Mouse (Mus musculus): Measurements from ENCODE around the gene Rac2. TPM values are rescaled to one million over a fixed set of nuclear protein-coding genes. Genes with fewer than 3 reads are reported as not detected.

The Rac2 gene
- polyA plus RNA-seq (2014; fragmentation: Nextera tagmentation; extraction: Ambion mirVana) = 27.9 and 29.2 TPM in 2 replicates

DNA sequence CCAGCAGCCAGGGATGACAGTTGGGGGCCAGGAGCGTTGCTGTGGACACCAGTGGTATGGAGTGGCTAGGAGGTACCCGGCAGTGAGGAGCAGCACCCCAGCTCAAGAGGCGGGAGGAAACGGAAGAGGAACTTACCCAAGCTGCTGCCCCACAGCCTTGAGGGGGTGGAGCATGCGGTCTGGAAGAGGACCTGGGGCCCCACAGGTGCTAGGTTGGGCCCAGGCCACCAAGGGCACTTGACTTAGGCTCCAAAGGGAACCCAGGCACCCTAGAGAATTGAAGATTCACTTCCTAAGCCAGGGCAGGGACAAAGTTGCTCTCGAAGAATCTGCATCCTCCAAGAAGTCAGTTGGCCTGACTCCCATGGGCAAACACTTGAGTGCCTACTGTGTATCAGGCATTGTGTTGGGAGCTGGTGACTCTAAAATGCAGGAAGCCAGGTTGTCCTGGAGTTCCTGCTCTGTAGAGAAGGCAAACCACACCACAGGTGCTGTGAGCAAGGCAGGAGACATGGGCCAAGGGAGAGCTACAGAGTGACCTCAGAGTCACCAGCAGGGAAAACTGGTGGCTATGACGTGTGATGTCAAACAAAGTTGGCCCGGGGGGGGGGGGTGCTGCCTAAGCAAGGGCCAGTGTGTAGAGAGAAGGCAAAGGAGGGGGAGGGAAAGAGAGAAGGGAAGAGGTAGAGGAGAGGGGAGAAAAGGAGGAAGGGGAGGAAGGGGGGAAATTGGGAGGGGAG is at the start of gene Rac2:
Rac2 (minus strand) TSS at position 126 of the 740 bp plus-strand sequence.
- 71% methylated on average over 7 of the region's 8 CpGs for WGBS
- DNase-seq (ENCODE audit: low spot score) = no peak
- ATAC-seq (ENCODE audit: low read depth) = no peak

DNA sequence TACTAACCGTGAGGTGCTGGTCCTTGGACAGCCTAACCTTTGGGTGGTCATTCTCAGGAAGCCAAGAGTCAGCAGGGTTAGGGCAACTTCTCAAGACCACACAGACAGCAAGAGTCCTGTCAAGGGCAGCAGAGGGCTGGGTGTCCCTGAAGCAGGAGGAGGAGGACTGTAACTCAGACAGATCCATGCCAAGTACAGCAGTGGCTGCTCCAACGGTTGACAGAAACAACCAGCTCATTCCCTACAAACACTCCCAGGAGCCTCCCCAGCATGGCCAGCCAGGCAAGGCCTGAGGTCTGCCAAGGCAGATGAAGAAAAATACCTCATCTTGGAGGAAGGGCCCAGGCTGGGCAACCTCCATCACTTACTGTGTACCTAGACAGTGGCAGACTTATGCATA is 44.4 kb upstream of the Rac2 start:
- no peak overlapping the region for H3K4me2 ChIP-seq (ENCODE audit: low read depth, low read length)
- H3K36me3 ChIP-seq (ENCODE audit: control insufficient read depth, insufficient read depth, low read length) = no peaks in the 10 kb centered on the region
- no peaks in the 10 kb centered on the region for H3K4me1 ChIP-seq (ENCODE audit: control insufficient read depth, insufficient read depth, low read length)
- H3K4me3 ChIP-seq (ENCODE audit: low read depth, low read length) = no peak overlapping the region
- H3K9me3 ChIP-seq (ENCODE audit: control insufficient read depth, low read length) = no peaks in the 10 kb centered on the region
- DNase-seq (ENCODE audit: low spot score) (no peak), ATAC-seq (ENCODE audit: low read depth) (no peak)
- H3K27ac ChIP-seq (replicated peaks; ENCODE audit: low read depth, low read length) = no peak overlapping the region
- WGBS = 84% methylated on average over 2 of the region's 2 CpGs
- no peak overlapping the region for H3K9ac ChIP-seq (ENCODE audit: low read depth, low read length)
- no peaks in the 10 kb centered on the region for H3K27me3 ChIP-seq (replicated peaks; ENCODE audit: control insufficient read depth, insufficient read depth, low read length)

More for the DNA sequence above, at the start of gene Rac2:
- Histone ChIP-seq H3K9ac (ENCODE audit: low read depth, low read length) (no peak within 1 kb of the TSS), H3K27ac (replicated peaks; ENCODE audit: low read depth, low read length) (no peak within 1 kb of the TSS), H3K4me3 (ENCODE audit: low read depth, low read length) (0 out of 2 replicates have a peak within 1 kb of the TSS, but pooled peaks have one; percentile 1), H3K9me3 (ENCODE audit: control insufficient read depth, low read length) (no peaks in the 10 kb centered on the region), H3K36me3 (ENCODE audit: control insufficient read depth, insufficient read depth, low read length) (no peaks in the 10 kb centered on the region), H3K27me3 (replicated peaks; ENCODE audit: control insufficient read depth, insufficient read depth, low read length) (no peaks in the 10 kb centered on the region), H3K4me1 (ENCODE audit: control insufficient read depth, insufficient read depth, low read length) (no peaks in the 10 kb centered on the region; the same call in 1 of the 2 replicates), H3K4me2 (ENCODE audit: low read depth, low read length) (no peak within 1 kb of the TSS)

GRCm38 (mm10) chr15:78614536-78614935 is 42.0 kb upstream of the Rac2 start:
- 80% methylated on average over 7 of the region's 7 CpGs for WGBS

DNA sequence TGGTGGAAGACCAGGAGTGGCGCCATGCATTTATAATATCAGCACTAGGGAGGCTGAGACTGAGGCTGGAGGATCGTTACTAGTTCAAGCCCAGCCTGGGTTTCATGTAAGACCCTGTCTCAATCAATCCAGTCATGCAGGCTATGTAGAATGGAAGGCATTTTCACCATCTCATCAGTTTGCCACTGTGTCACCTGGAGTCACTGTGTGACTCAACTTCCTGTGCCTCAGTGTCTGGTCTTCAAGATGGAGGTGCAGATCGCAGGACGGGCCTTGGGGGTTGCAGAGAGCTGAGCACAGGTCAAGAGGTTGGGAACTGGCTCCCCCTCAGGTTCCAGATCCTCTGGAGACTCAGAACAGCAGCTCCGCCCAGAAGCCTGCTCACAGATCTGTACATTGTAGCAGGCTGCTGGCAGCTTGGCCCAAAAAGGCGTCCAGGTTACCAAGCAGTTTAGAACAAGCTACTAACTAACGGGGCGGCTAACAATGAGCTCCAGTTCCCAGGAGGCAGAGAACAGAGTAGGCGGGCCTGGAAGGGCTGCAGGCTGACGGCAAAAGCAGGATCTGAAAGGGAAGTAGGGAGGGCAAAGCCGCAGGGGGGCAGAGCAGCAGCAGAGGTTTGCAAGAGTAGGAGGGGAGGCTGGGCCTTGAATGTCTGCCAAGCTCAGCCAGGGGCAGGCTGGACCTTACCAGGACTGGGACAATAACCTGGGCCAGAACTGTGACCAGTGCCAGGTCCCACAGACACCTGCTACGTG is 38.3 kb upstream of the Rac2 start:
- Histone ChIP-seq H3K4me1 (ENCODE audit: control insufficient read depth, insufficient read depth, low read length) (no peaks in the 10 kb centered on the region), H3K27ac (replicated peaks; ENCODE audit: low read depth, low read length) (no peak overlapping the region), H3K4me3 (ENCODE audit: low read depth, low read length) (no peak overlapping the region), H3K9me3 (ENCODE audit: control insufficient read depth, low read length) (no peaks in the 10 kb centered on the region), H3K9ac (ENCODE audit: low read depth, low read length) (no peak overlapping the region), H3K36me3 (ENCODE audit: control insufficient read depth, insufficient read depth, low read length) (no peaks in the 10 kb centered on the region), H3K4me2 (ENCODE audit: low read depth, low read length) (no peak overlapping the region), H3K27me3 (replicated peaks; ENCODE audit: control insufficient read depth, insufficient read depth, low read length) (no peaks in the 10 kb centered on the region)
- ATAC-seq (ENCODE audit: low read depth) (0 out of 2 replicates have a peak, but pooled peaks have one; percentile 22), DNase-seq (ENCODE audit: low spot score) (peak; percentile 48)
- 39% methylated on average over 12 of the region's 12 CpGs for WGBS

More at GRCm38 (mm10) chr15:78614536-78614935, 42.0 kb upstream of the Rac2 start:
- no peak overlapping the region for H3K9ac ChIP-seq (ENCODE audit: low read depth, low read length)
- H3K27me3 ChIP-seq (replicated peaks; ENCODE audit: control insufficient read depth, insufficient read depth, low read length) = no peaks in the 10 kb centered on the region
- no peak overlapping the region for H3K27ac ChIP-seq (replicated peaks; ENCODE audit: low read depth, low read length)
- H3K4me2 ChIP-seq (ENCODE audit: low read depth, low read length) = no peak overlapping the region
- no peak overlapping the region for H3K4me3 ChIP-seq (ENCODE audit: low read depth, low read length)
- ATAC-seq (ENCODE audit: low read depth) (no peak), DNase-seq (ENCODE audit: low spot score) (no peak)
- no peaks in the 10 kb centered on the region for H3K4me1 ChIP-seq (ENCODE audit: control insufficient read depth, insufficient read depth, low read length)
- H3K36me3 ChIP-seq (ENCODE audit: control insufficient read depth, insufficient read depth, low read length) = no peaks in the 10 kb centered on the region
- H3K9me3 ChIP-seq (ENCODE audit: control insufficient read depth, low read length) = no peaks in the 10 kb centered on the region

- ATAC-seq (ENCODE audit: low read depth) = no peak; the same call in 1 of the 2 replicates
- 51% methylated on average over 4 of the region's 4 CpGs for WGBS
- Histone ChIP-seq H3K36me3 (ENCODE audit: control insufficient read depth, insufficient read depth, low read length) (no peaks in the 10 kb centered on the region), H3K27ac (replicated peaks; ENCODE audit: low read depth, low read length) (no peak overlapping the region), H3K27me3 (replicated peaks; ENCODE audit: control insufficient read depth, insufficient read depth, low read length) (no peaks in the 10 kb centered on the region), H3K4me2 (ENCODE audit: low read depth, low read length) (no peak overlapping the region), H3K9me3 (ENCODE audit: control insufficient read depth, low read length) (no peaks in the 10 kb centered on the region), H3K4me3 (ENCODE audit: low read depth, low read length) (no peak overlapping the region), H3K4me1 (ENCODE audit: control insufficient read depth, insufficient read depth, low read length) (no peaks in the 10 kb centered on the region), H3K9ac (ENCODE audit: low read depth, low read length) (no peak overlapping the region)
- no peak for DNase-seq (ENCODE audit: low spot score)
Observed at GRCm38 (mm10) chr15:78607463-78607862, 34.9 kb upstream of the Rac2 start.

- H3K9ac ChIP-seq (ENCODE audit: low read depth, low read length) = no peak overlapping the region
- no peaks in the 10 kb centered on the region for H3K36me3 ChIP-seq (ENCODE audit: control insufficient read depth, insufficient read depth, low read length)
- 74% methylated on average over 6 of the region's 6 CpGs for WGBS
- H3K27me3 ChIP-seq (replicated peaks; ENCODE audit: control insufficient read depth, insufficient read depth, low read length) = no peaks in the 10 kb centered on the region
- H3K4me3 ChIP-seq (ENCODE audit: low read depth, low read length) = no peak overlapping the region
- no peaks in the 10 kb centered on the region for H3K4me1 ChIP-seq (ENCODE audit: control insufficient read depth, insufficient read depth, low read length)
- no peak overlapping the region for H3K27ac ChIP-seq (replicated peaks; ENCODE audit: low read depth, low read length)
- H3K4me2 ChIP-seq (ENCODE audit: low read depth, low read length) = no peak overlapping the region
- DNase-seq (ENCODE audit: low spot score) (no peak), ATAC-seq (ENCODE audit: low read depth) (no peak)
- no peaks in the 10 kb centered on the region for H3K9me3 ChIP-seq (ENCODE audit: control insufficient read depth, low read length)
Observed at GRCm38 (mm10) chr15:78606059-78606458, 33.5 kb upstream of the Rac2 start.

DNA sequence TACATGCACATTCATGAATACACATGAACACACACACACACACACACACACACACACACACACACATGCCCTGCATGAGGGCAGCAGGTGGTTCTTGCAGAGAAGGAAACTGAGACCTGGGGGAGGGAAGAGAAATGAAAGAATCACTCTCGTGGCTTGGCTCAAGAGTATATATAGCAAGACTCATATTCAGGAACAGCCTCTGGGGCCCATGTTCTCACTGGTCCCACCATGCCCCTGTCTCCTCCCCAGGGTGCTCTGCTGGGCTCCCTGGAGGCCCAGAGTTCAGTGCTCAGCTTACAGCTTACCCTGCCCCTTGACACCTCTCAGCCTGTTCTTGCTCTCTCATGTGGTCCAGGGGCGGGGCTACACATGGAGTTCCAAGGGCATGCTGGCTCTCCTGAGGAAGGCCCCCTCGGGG is 32.8 kb upstream of the Rac2 start:
- H3K4me1 ChIP-seq (ENCODE audit: control insufficient read depth, insufficient read depth, low read length) = no peaks in the 10 kb centered on the region
- no peak overlapping the region for H3K27ac ChIP-seq (replicated peaks; ENCODE audit: low read depth, low read length)
- H3K27me3 ChIP-seq (replicated peaks; ENCODE audit: control insufficient read depth, insufficient read depth, low read length) = no peaks in the 10 kb centered on the region
- WGBS = 26% methylated on average over 3 of the region's 3 CpGs
- no peak overlapping the region for H3K4me3 ChIP-seq (ENCODE audit: low read depth, low read length)
- DNase-seq (ENCODE audit: low spot score) (peak; percentile 36), ATAC-seq (ENCODE audit: low read depth) (peak; percentile 54; the same call in 1 of the 2 replicates)
- no peak overlapping the region for H3K9ac ChIP-seq (ENCODE audit: low read depth, low read length)
- no peak overlapping the region for H3K4me2 ChIP-seq (ENCODE audit: low read depth, low read length)
- no peaks in the 10 kb centered on the region for H3K9me3 ChIP-seq (ENCODE audit: control insufficient read depth, low read length)
- no peaks in the 10 kb centered on the region for H3K36me3 ChIP-seq (ENCODE audit: control insufficient read depth, insufficient read depth, low read length)

DNA sequence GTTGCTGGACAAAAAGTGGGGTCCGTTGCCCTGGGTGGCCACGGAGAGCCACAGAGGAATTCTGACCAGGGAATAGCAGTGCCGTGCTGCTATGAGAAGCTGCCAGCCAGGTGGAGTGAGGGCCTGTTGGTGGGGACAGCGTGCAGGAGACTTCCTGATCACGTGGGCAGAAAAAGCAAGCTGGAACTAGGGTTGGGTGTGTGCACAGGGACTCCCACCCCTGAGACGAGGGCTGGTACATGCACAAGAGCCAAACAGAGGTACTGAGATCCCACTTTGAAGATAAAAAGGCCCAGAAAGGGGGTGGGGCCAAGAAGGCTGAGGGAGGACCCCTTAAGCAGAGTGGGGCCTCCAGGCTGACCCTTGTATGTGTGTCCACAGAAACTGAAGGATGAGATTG is 31.7 kb upstream of the Rac2 start:
- no peak for ATAC-seq (ENCODE audit: low read depth)
- H3K27me3 ChIP-seq (replicated peaks; ENCODE audit: control insufficient read depth, insufficient read depth, low read length) = no peaks in the 10 kb centered on the region
- no peak overlapping the region for H3K4me2 ChIP-seq (ENCODE audit: low read depth, low read length)
- no peak for DNase-seq (ENCODE audit: low spot score)
- no peak overlapping the region for H3K27ac ChIP-seq (replicated peaks; ENCODE audit: low read depth, low read length)
- H3K9me3 ChIP-seq (ENCODE audit: control insufficient read depth, low read length) = no peaks in the 10 kb centered on the region
- no peaks in the 10 kb centered on the region for H3K4me1 ChIP-seq (ENCODE audit: control insufficient read depth, insufficient read depth, low read length)
- H3K4me3 ChIP-seq (ENCODE audit: low read depth, low read length) = no peak overlapping the region
- 67% methylated on average over 6 of the region's 6 CpGs for WGBS
- H3K9ac ChIP-seq (ENCODE audit: low read depth, low read length) = no peak overlapping the region
- H3K36me3 ChIP-seq (ENCODE audit: control insufficient read depth, insufficient read depth, low read length) = no peaks in the 10 kb centered on the region

All from embryonic facial prominence, embryonic 14.5 days (tissue).